Mouse (Mus musculus): ENCODE data around the gene Kctd3.
A peak's percentile ranks its signal among the peaks of the same experiment; 100 is the strongest.

DNA sequence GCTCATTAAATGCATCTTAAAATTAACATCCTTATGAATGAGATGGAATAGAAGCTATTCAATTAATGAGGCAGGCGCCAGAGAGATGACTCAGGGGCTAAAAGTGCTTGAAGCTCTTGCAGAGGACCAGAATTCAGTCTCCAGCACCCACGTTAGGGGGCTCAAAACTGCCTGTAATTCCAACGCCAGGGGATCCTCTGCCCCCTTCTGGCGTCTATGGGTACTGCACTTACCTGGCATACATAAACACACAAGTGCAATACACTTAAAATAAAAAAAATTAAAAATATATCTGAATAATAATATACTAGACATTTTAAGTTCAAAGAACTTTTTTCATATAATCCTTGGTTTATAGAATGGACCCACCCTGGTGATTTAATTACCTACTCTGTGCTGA is 49.8 kb upstream of the Kctd3 start:
- TF ChIP-seq RAD21 (IDR thresholded peaks at IDR 0.05; ENCODE audit: low read depth, low read length) (peak; percentile 26), CTCF (IDR thresholded peaks at IDR 0.05 in 2 of 3, conservative IDR thresholded peaks at IDR 0.05 in 1 of 3; ENCODE audit: control insufficient read depth in 1 of 3, insufficient read depth in 1 of 3, low read depth in 2 of 3, low read length in 3 of 3, poor library complexity in 1 of 3, severe bottlenecking in 1 of 3) (peak; percentile 49 to 64 (median 53)), POLR2A (IDR thresholded peaks at IDR 0.05; ENCODE audit: control insufficient read depth in 1 of 2, insufficient read depth in 1 of 2, low read depth in 1 of 2, low read length in 2 of 2, poor library complexity in 1 of 2) (no peak)

Measured in MEL (cell line).